Mouse (Mus musculus) midbrain, postnatal 0 days (tissue): ENCODE measurements around the gene Cop1. TPM values are rescaled to one million over a fixed set of nuclear protein-coding genes. Genes with fewer than 3 reads are reported as not detected.

ENCODE experiments used
- ATAC-seq: fragments of 200-750 bp; cut with Nextera tagmentation; 2 replicates; pipeline ENCODE4 v1.8.0; 2017; ENCODE audit warnings: moderate number of reproducible peaks, mild to moderate bottlenecking, moderate TSS enrichment, moderate library complexity; ENCODE audit not compliant: low FRiP score
- DNase-seq: peaks from one replicate; pipeline ENCODE4 v3.0.0-alpha.2; 2015; ENCODE audit warnings: low spot score
- H3K27ac ChIP-seq: fragments of 300-500 bp; sonication (generic); 2 replicates; pipeline ENCODE4 v1.5.1; 2014; ENCODE audit warnings: low read depth, mild to moderate bottlenecking, low read length, mixed read lengths
- H3K27me3 ChIP-seq: fragments of 300-500 bp; sonication (generic); 2 replicates; pipeline ENCODE4 v1.6.1; 2014; ENCODE audit warnings: low read length, control low read depth, mixed read lengths; ENCODE audit not compliant: insufficient read depth
- H3K36me3 ChIP-seq: fragments of 300-500 bp; sonication (generic); 2 replicates; pipeline ENCODE4 v1.6.1; 2014; ENCODE audit warnings: low read length, control low read depth, mixed read lengths; ENCODE audit not compliant: insufficient read depth
- H3K4me1 ChIP-seq: fragments of 300-500 bp; sonication (generic); 2 replicates; pipeline ENCODE4 v1.6.1; 2014; ENCODE audit warnings: mild to moderate bottlenecking, control low read depth, antibody characterized with exemption, low read length, mixed read lengths; ENCODE audit not compliant: insufficient read depth
- H3K4me2 ChIP-seq: fragments of 300-500 bp; sonication (generic); 2 replicates; pipeline ENCODE4 v1.6.1; 2014; ENCODE audit warnings: low read depth, mild to moderate bottlenecking, low read length, mixed read lengths; ENCODE audit not compliant: poor library complexity, severe bottlenecking
- H3K4me3 ChIP-seq: fragments of 300-500 bp; sonication (generic); 2 replicates; pipeline ENCODE4 v1.5.1; 2014; ENCODE audit warnings: low read depth, mild to moderate bottlenecking, low read length, moderate library complexity
- H3K9ac ChIP-seq: fragments of 300-500 bp; sonication (generic); replicated peaks from 2 replicates; pipeline ENCODE4 v1.6.1; 2014; ENCODE audit warnings: mild to moderate bottlenecking, low read length, moderate library complexity, mixed read lengths; ENCODE audit not compliant: poor library complexity, severe bottlenecking
- H3K9me3 ChIP-seq: fragments of 300-500 bp; sonication (generic); 2 replicates; pipeline ENCODE4 v1.6.1; 2016; ENCODE audit warnings: low read length, control low read depth
- CTCF ChIP-seq: IDR thresholded peaks from 2 replicates; pipeline ENCODE4 v1.5.1; 2016; ENCODE audit warnings: antibody characterized with exemption, mild to moderate bottlenecking
- WGBS: fragments of 180-500 bp; shearing (Covaris S2); extraction: QIAGEN DNeasy Blood & Tissue Kit; methylation state at CpG from one replicate; pipeline ENCODE4 v1.1.7; 2014; 5-methylcytosine and 5-hydroxymethylcytosine counted together
- microRNA-seq: library from miRNA; unstranded; fragments of <30 nt; microRNA quantifications from one replicate; pipeline ENCODE4, GENCODE M21; 2016; ENCODE audit warnings: borderline number of aligned reads
- polyA plus RNA-seq: library from polyadenylated mRNA; unstranded; fragments of >200 nt; fragmentation: Nextera tagmentation; extraction: Ambion mirVana; gene quantifications from 2 replicates; pipeline ENCODE4 v1.2.1, GENCODE M21; 2015
- total RNA-seq: library from RNA; depleted of rRNA; stranded (reverse); fragments of >200 nt; gene quantifications from 2 replicates; pipeline ENCODE4 v1.2.3, GENCODE M21; 2014

Cop1 gene
- total and polyA plus RNA-seq, 2 experiments from 2014 or later = 59.7 to 122 TPM

- 69% methylated on average over 13 of the region's 13 CpGs for WGBS
- H3K4me1 ChIP-seq = no peaks in the 10 kb centered on the region
- no peak overlapping the region for H3K4me2 ChIP-seq
- peak; percentile 49; the same call in 1 of the 2 replicates for ATAC-seq
- H3K4me3 ChIP-seq = no peak overlapping the region
- no peaks in the 10 kb centered on the region for H3K36me3 ChIP-seq
- no peaks in the 10 kb centered on the region for H3K27me3 ChIP-seq
- peak; percentile 69 for DNase-seq
- H3K9ac ChIP-seq = no peak overlapping the region
- no peak for TF ChIP-seq CTCF
- no peaks in the 10 kb centered on the region for H3K9me3 ChIP-seq
- H3K27ac ChIP-seq = no peak overlapping the region
Measured at GRCm38 (mm10) chr1:159388565-159389024, 156.5 kb downstream of the Cop1 start.

GRCm38 (mm10) chr1:159390049-159390448, 157.9 kb downstream of the Cop1 start:
- Histone ChIP-seq H3K4me2 (no peak overlapping the region), H3K4me1 (no peaks in the 10 kb centered on the region), H3K9ac (no peak overlapping the region), H3K36me3 (no peaks in the 10 kb centered on the region), H3K9me3 (no peaks in the 10 kb centered on the region), H3K4me3 (no peak overlapping the region), H3K27me3 (no peaks in the 10 kb centered on the region), H3K27ac (no peak overlapping the region)
- peak; percentile 73 for DNase-seq
- 26% methylated on average over 14 of the region's 14 CpGs for WGBS
- peak; percentile 41; the same call in 1 of the 2 replicates for ATAC-seq
- TF ChIP-seq CTCF = peak; percentile 81

GRCm38 (mm10) chr1:159392667-159393066, 160.5 kb downstream of the Cop1 start:
- 67% methylated on average over 8 of the region's 8 CpGs for WGBS
- DNase-seq = no peak
- no peak overlapping the region for H3K4me3 ChIP-seq
- no peak overlapping the region for H3K4me2 ChIP-seq
- ATAC-seq = no peak
- no peak for TF ChIP-seq CTCF
- H3K4me1 ChIP-seq = no peaks in the 10 kb centered on the region
- no peaks in the 10 kb centered on the region for H3K9me3 ChIP-seq
- no peak overlapping the region for H3K27ac ChIP-seq
- H3K27me3 ChIP-seq = 0 out of 2 replicates have a peak, but pooled peaks cover 3% of the 10 kb centered on the region
- no peaks in the 10 kb centered on the region for H3K36me3 ChIP-seq
- no peak overlapping the region for H3K9ac ChIP-seq

- no peak for ATAC-seq
- H3K36me3 ChIP-seq = no peaks in the 10 kb centered on the region
- no peak overlapping the region for H3K4me3 ChIP-seq
- DNase-seq = no peak
- H3K9ac ChIP-seq = no peak overlapping the region
- no peaks in the 10 kb centered on the region for H3K4me1 ChIP-seq
- H3K27ac ChIP-seq = no peak overlapping the region
- 0 out of 2 replicates have a peak, but pooled peaks cover 3% of the 10 kb centered on the region for H3K27me3 ChIP-seq
- 34% methylated on average over 6 of the region's 6 CpGs for WGBS
- TF ChIP-seq CTCF = no peak
- H3K4me2 ChIP-seq = no peak overlapping the region
- no peaks in the 10 kb centered on the region for H3K9me3 ChIP-seq
Measured at GRCm38 (mm10) chr1:159393070-159393699, 161.1 kb downstream of the Cop1 start.

DNA sequence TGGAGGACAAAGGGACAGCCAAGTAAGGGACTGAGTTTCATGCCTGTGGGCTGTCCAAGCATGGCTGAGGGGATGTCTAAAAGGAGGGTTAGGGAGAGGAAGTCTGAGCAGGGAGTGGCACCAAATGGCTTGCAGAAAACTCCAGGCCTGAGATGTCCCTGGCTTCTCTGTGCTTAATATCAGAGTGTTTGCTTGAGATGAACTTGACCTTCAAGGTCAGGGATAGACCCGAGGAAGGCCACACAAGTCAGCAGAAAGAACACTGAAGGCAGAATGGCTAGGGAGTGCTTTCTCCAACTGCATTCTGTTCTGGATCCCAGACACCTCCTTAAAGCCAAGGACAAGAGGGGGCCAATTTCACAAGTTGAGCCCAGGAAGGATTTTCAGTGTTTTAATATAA, 161.8 kb downstream of the Cop1 start:
- WGBS = 70% methylated on average over 1 of the region's 1 CpGs
- H3K36me3 ChIP-seq = no peaks in the 10 kb centered on the region

DNA sequence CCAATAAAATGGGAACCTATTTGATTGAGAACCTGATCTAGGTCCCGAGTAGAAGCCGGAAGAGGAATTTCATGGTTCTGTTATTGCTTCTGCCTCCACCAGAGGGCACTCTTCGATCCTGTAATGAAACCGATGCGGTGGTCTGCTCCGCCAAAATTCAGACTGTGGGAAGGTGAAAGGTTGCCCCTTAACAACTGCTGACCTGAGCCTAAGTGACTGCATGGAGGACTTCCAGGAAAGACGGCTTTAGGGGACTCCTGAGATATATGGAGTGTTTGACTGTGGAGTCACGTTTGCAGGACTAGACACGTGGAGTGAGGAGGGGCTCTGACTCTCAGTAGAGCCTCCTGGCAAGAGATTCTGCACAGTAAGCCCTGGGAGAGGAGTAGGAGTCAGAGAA, 164.4 kb downstream of the Cop1 start:
- ATAC-seq (no peak), DNase-seq (peak; percentile 66)
- no peaks in the 10 kb centered on the region for H3K4me1 ChIP-seq
- no peaks in the 10 kb centered on the region for H3K36me3 ChIP-seq
- no peaks in the 10 kb centered on the region for H3K9me3 ChIP-seq
- H3K27ac ChIP-seq = no peak overlapping the region
- H3K27me3 ChIP-seq = 0 out of 2 replicates have a peak, but pooled peaks cover 3% of the 10 kb centered on the region
- H3K9ac ChIP-seq = no peak overlapping the region
- 6% methylated on average over 9 of the region's 9 CpGs for WGBS
- no peak overlapping the region for H3K4me3 ChIP-seq
- TF ChIP-seq CTCF = peak; percentile 88
- H3K4me2 ChIP-seq = peak overlapping the region; percentile 46

More for the DNA sequence above, 161.8 kb downstream of the Cop1 start:
- H3K9me3 ChIP-seq = no peaks in the 10 kb centered on the region
- 0 out of 2 replicates have a peak, but pooled peaks cover 3% of the 10 kb centered on the region for H3K27me3 ChIP-seq
- DNase-seq = no peak
- H3K4me2 ChIP-seq = no peak overlapping the region
- ATAC-seq = no peak
- no peak overlapping the region for H3K4me3 ChIP-seq
- H3K27ac ChIP-seq = no peak overlapping the region
- no peak overlapping the region for H3K9ac ChIP-seq
- H3K4me1 ChIP-seq = no peaks in the 10 kb centered on the region
- TF ChIP-seq CTCF = no peak

Small RNAs within 50 kb of the gene (microRNA-seq; reads per million reads assigned to microRNA genes)
- 131 reads per million, percentile 48 among the genes with 10 or more reads in this experiment for gene Mir1843b
